In the genomic region with DNA sequence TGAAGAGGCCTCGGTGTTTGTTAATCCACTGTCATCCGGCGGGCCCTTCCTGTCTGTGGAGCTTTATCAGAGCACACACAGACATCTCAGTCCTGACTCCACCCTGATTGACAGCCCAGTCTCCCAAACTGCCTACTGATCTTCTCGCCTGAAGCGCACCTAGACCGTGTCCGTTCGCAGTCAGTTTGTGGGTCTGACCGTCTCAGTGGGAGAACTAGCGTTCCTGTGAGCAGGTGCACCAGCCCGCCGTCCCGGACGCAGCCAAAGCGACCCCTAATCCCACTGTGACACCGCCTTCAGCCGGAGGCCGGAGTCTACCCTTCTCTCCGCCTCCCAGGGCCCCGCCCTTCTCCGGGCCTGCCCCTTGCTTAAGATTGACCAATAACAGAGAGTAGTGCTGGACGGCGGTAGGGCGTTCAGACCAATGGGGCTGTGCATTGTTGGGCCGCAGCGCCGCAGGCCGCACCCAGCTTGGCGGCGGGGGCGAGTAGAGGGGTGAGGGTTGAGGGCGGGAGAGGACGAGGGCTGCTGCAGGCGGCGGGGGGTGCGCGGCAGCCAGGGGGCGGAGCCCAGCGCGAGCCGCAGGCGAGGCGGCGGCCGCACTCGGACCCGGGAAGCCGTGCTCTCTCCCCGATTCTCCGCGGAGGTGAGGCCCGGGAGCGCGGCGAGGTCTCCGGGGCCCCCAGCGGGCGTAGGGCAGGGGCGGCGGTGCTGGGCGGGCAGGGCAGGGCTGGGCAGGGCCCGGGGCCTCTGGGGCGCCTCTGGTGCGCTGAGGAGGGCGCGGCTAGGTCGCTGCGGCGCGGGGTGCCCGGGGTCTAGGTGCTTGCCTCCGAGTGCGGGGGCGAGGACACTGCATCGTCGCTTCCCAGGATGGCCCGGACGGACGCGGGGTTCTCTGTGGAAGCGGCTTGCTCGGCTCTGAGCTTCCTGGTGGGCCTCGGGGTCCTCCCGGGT, we compare ENCODE assay signal across 8 mouse cellular contexts. TPM values are rescaled to one million over a fixed set of nuclear protein-coding genes. Genes with fewer than 3 reads are reported as not detected.
DNase-seq lines count a peak whose midpoint lies in the region; ATAC-seq and TF ChIP-seq lines count a peak whose summit lies in the region.

Add1 (plus strand) TSS at position 397 of the 954 bp plus-strand sequence.

- ATAC-seq in forebrain, embryonic 12.5 days (ENCODE audit: low FRiP score): peak; percentile 100
- ATAC-seq in heart, postnatal 0 days (ENCODE audit: insufficient read depth, low read depth): peak; percentile 100
- peak; percentile 96 for ATAC-seq in liver, embryonic 16.5 days (ENCODE audit: low read depth)
- ATAC-seq in neural tube, embryonic 13.5 days (ENCODE audit: low read depth): peak; percentile 100

- no peaks in the 10 kb centered on the region for H3K36me3 ChIP-seq in E14TG2a.4 (ENCODE audit: insufficient read depth, low read length)
- 0 out of 2 replicates have a peak, but pooled peaks cover 5% of the 10 kb centered on the region for H3K36me3 ChIP-seq in forebrain, embryonic 12.5 days (replicated peaks)
- no peaks in the 10 kb centered on the region; the same call in 1 of the 2 replicates for H3K36me3 ChIP-seq in heart, postnatal 0 days (replicated peaks; ENCODE audit: control insufficient read depth, insufficient read depth, low read length)
- H3K36me3 ChIP-seq in liver, embryonic 16.5 days (ENCODE audit: control insufficient read depth, insufficient read depth): no peaks in the 10 kb centered on the region; the same call in 1 of the 2 replicates
- no peaks in the 10 kb centered on the region for H3K36me3 ChIP-seq in neural tube, embryonic 13.5 days
- no peaks in the 10 kb centered on the region for H3K36me3 ChIP-seq in testis, adult 2 months (ENCODE audit: control insufficient read depth, insufficient read depth, low read length)

- H3K4me2 ChIP-seq in forebrain, embryonic 12.5 days: peak within 1 kb of the TSS; percentile 68
- peak within 1 kb of the TSS; percentile 77 for H3K4me2 ChIP-seq in heart, postnatal 0 days (ENCODE audit: low read depth, low read length)
- H3K4me2 ChIP-seq in liver, embryonic 16.5 days (ENCODE audit: low read depth, low read length): peak within 1 kb of the TSS; percentile 73
- H3K4me2 ChIP-seq in neural tube, embryonic 13.5 days: peak within 1 kb of the TSS; percentile 75

- H3K9ac ChIP-seq in forebrain, embryonic 12.5 days: peak within 1 kb of the TSS; percentile 99
- H3K9ac ChIP-seq in heart, postnatal 0 days (replicated peaks; ENCODE audit: low read depth, low read length): peak within 1 kb of the TSS; percentile 94
- H3K9ac ChIP-seq in liver, embryonic 16.5 days (ENCODE audit: low read depth, low read length): peak within 1 kb of the TSS; percentile 92
- peak within 1 kb of the TSS; percentile 99 for H3K9ac ChIP-seq in neural tube, embryonic 13.5 days

- peak; percentile 98 for DNase-seq in c-Kit-positive CD71-positive TER-119-positive erythroid progenitor cells, embryonic 14.5 days (ENCODE audit: low spot score)
- peak; percentile 98 for DNase-seq in heart, postnatal 0 days (ENCODE audit: low spot score)
- peak; percentile 95 to 97 for DNase-seq in kidney, postnatal 4 days

- no peaks in the 10 kb centered on the region for H3K27me3 ChIP-seq in E14TG2a.4 (ENCODE audit: insufficient read depth, low read length)
- no peaks in the 10 kb centered on the region for H3K27me3 ChIP-seq in forebrain, embryonic 12.5 days
- no peaks in the 10 kb centered on the region for H3K27me3 ChIP-seq in heart, postnatal 0 days (ENCODE audit: control insufficient read depth, insufficient read depth, low read length)
- no peaks in the 10 kb centered on the region for H3K27me3 ChIP-seq in liver, embryonic 16.5 days (ENCODE audit: control insufficient read depth, insufficient read depth, low read depth, low read length)
- H3K27me3 ChIP-seq in neural tube, embryonic 13.5 days: no peaks in the 10 kb centered on the region
- H3K27me3 ChIP-seq in testis, adult 2 months (ENCODE audit: control insufficient read depth, insufficient read depth, low read length): no peaks in the 10 kb centered on the region

- H3K9me3 ChIP-seq in E14TG2a.4 (ENCODE audit: low read length): no peaks in the 10 kb centered on the region
- no peaks in the 10 kb centered on the region for H3K9me3 ChIP-seq in forebrain, embryonic 12.5 days
- H3K9me3 ChIP-seq in heart, postnatal 0 days (replicated peaks; ENCODE audit: control insufficient read depth, low read length): no peaks in the 10 kb centered on the region
- no peaks in the 10 kb centered on the region for H3K9me3 ChIP-seq in liver, embryonic 16.5 days (replicated peaks; ENCODE audit: control insufficient read depth, low read length)
- H3K9me3 ChIP-seq in neural tube, embryonic 13.5 days: no peaks in the 10 kb centered on the region

- peak within 1 kb of the TSS; percentile 93 for H3K27ac ChIP-seq in forebrain, embryonic 12.5 days
- peak within 1 kb of the TSS; percentile 92 for H3K27ac ChIP-seq in heart, postnatal 0 days (ENCODE audit: low read depth)
- H3K27ac ChIP-seq in liver, embryonic 16.5 days (ENCODE audit: low read length): peak within 1 kb of the TSS; percentile 100
- H3K27ac ChIP-seq in neural tube, embryonic 13.5 days (replicated peaks): peak within 1 kb of the TSS; percentile 95
- peak within 1 kb of the TSS; percentile 97 for H3K27ac ChIP-seq in testis, adult 2 months (ENCODE audit: control insufficient read depth, insufficient read depth, low read depth, low read length)

- no peak for TF ChIP-seq CTCF in E14TG2a.4 (conservative IDR thresholded peaks at IDR 0.05; ENCODE audit: low read length)
- TF ChIP-seq CTCF in heart, postnatal 0 days (IDR thresholded peaks at IDR 0.05; ENCODE audit: low read depth): 0 out of 2 replicates have a peak, but pooled peaks have one; percentile 6
- no peak; the same call in 1 of the 2 replicates for TF ChIP-seq CTCF in testis, adult 2 months (IDR thresholded peaks at IDR 0.05; ENCODE audit: control insufficient read depth, insufficient read depth, insufficient replicate concordance, low read depth, low read length)

- under 1% methylated on average over 77 of the region's 84 CpGs for WGBS in forebrain, embryonic 12.5 days
- under 1% methylated on average over 69 of the region's 84 CpGs for WGBS in heart, postnatal 0 days
- WGBS in liver, embryonic 16.5 days (ENCODE audit: insufficient replicate concordance): under 1% methylated on average over 53 of the region's 84 CpGs
- under 1% methylated on average over 80 of the region's 84 CpGs for WGBS in neural tube, embryonic 13.5 days

- TF ChIP-seq POLR2A in testis, adult 2 months (IDR thresholded peaks at IDR 0.05; ENCODE audit: control insufficient read depth, low read depth, low read length): peak; percentile 80

- peak; percentile 91 for TF ChIP-seq EP300 in heart, postnatal 0 days (IDR thresholded peaks at IDR 0.05; ENCODE audit: low read depth)

- H3K4me3 ChIP-seq in E14TG2a.4 (replicated peaks; ENCODE audit: low read length): peak within 1 kb of the TSS; percentile 91
- peak within 1 kb of the TSS; percentile 98 for H3K4me3 ChIP-seq in forebrain, embryonic 12.5 days (replicated peaks)
- H3K4me3 ChIP-seq in heart, postnatal 0 days (ENCODE audit: low read depth, low read length): peak within 1 kb of the TSS; percentile 94
- peak within 1 kb of the TSS; percentile 84 for H3K4me3 ChIP-seq in liver, embryonic 16.5 days (ENCODE audit: low read depth, low read length)
- peak within 1 kb of the TSS; percentile 95 for H3K4me3 ChIP-seq in neural tube, embryonic 13.5 days
- peak within 1 kb of the TSS; percentile 95 for H3K4me3 ChIP-seq in testis, adult 2 months (ENCODE audit: control insufficient read depth, low read depth, low read length)

- H3K4me1 ChIP-seq in E14TG2a.4 (replicated peaks; ENCODE audit: low read depth, low read length): peaks cover 50% of the 10 kb centered on the region
- H3K4me1 ChIP-seq in forebrain, embryonic 12.5 days: peaks cover 17% of the 10 kb centered on the region
- H3K4me1 ChIP-seq in heart, postnatal 0 days (ENCODE audit: control insufficient read depth, insufficient read depth): peaks cover 13% of the 10 kb centered on the region
- peaks cover 53% of the 10 kb centered on the region for H3K4me1 ChIP-seq in liver, embryonic 16.5 days (ENCODE audit: control insufficient read depth, low read depth, low read length)
- peaks cover 21% of the 10 kb centered on the region for H3K4me1 ChIP-seq in neural tube, embryonic 13.5 days (replicated peaks)
- H3K4me1 ChIP-seq in testis, adult 2 months (ENCODE audit: control insufficient read depth, insufficient read depth, low read length): peaks cover 2% of the 10 kb centered on the region

RNA-seq across cellular contexts. Expression of gene Add1, which starts in this region (rescaled TPM):
- polyA plus RNA-seq in forebrain, embryonic 12.5 days (2016; fragmentation: Nextera tagmentation; extraction: Ambion mirVana): 197 and 211 TPM in 2 replicates
- 203 and 246 TPM in 2 replicates for total RNA-seq in heart, postnatal 0 days (2014; rRNA removed; ENCODE audit: low replicate concordance)
- polyA plus RNA-seq in heart, postnatal 0 days (2015; fragmentation: Nextera tagmentation; extraction: Ambion mirVana): 100 and 104 TPM in 2 replicates
- polyA plus RNA-seq in liver, embryonic 16.5 days (2015; fragmentation: Nextera tagmentation; extraction: Ambion mirVana): 122 and 133 TPM in 2 replicates
- 208 and 221 TPM in 2 replicates for polyA plus RNA-seq in neural tube, embryonic 13.5 days (2015; fragmentation: Nextera tagmentation; extraction: Ambion mirVana)
- 31.5 and 40.8 TPM in 2 replicates for polyA plus RNA-seq in testis, adult 2 months (2012; rRNA removed)

Comparison
In these comparisons a context has a peak if more than half of its experiments do, and no peak if none do; other contexts are left out.
1. Peak in every context shown above with its lines: DNase-seq, ATAC-seq, H3K4me3 ChIP-seq and H3K27ac ChIP-seq.